Mouse (Mus musculus) gastrocnemius, postnatal 36 days (tissue): Measurements from ENCODE around the gene Cdh3. TPM values are rescaled to one million over a fixed set of nuclear protein-coding genes. Genes with fewer than 3 reads are reported as not detected.

Source experiments
- DNase-seq, 2 experiments: peaks; one replicate each; pipeline ENCODE4 v3.0.0; 2022
- intact Hi-C: fragments of 180-260 bp; cut with DNase I; formaldehyde crosslinking; loops from one replicate; pipeline ENCODE4 v1.15.1; 2025
- total RNA-seq, 2 experiments: library from RNA; stranded (reverse); gene quantifications; 2 replicates each; pipeline ENCODE4 v1.2.3; 2021

Cdh3 gene
- total RNA-seq, 2 experiments from 2014 or later, result 0.10 TPM; not detected in 1

DNA sequence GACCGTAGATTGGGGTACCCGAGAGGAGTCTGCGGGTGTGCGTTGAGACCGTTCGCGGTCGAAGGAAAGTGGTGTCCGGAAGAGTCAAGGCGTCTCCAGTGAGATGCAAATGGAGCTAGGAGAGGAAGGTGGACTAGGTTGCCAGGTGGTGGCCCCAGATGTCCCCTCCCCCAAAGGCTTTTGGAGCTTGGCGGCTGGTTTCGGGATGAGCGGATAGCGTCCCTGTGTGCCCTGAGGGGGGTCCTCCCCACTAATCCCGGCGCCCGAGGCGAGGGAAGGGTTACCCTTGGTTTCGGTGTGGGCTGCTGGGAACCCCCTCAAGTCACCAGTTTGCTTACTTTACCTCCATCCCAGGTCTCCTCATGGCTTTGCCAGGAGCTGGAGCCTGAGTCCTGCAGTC lies 93.2 kb downstream of the Cdh3 start:
- no peak for DNase-seq
- intact Hi-C loops, result no loop called here

DNA sequence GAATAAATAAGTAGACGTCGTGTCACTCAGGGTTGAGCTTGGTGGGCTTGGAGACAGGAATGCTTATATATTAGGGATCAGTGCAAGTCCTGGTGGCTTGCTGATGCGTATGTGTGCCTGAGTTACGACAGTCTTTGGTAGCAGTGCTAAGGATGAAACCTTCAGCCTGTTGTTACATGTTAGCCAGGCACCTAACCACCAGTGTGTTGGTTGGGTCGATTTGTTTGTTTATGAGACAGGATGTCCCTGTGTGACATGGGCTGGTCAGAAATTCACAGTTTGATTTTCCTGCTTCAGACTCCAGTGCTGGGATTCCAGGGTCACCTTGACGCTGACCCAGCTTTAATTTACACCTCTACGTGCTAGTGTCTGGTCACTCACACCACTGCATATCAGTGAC lies 95.0 kb downstream of the Cdh3 start:
- no peak for DNase-seq
- intact Hi-C loops, result no loop called here

DNA sequence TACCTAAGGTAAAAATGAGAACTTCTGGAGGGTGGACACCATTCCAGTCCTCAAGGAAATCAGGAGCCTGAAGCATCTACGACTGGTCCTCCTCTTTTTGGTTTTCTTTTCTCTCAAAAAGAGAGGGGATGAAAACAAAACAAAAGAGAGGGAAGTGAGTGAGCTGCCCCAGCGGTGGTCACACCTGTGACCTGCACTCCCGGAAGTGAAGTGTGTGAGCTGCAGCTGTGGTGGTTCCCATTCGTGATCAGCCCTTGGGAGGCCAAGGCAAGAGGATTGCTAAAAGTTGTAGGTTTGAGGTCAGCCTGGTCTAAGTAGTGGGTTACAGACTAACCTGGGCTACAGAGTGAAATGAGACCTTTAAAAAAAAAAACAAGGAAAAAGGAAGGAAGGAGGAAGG lies 95.4 kb downstream of the Cdh3 start:
- no peak for DNase-seq
- intact Hi-C loops, result no loop called here

DNA sequence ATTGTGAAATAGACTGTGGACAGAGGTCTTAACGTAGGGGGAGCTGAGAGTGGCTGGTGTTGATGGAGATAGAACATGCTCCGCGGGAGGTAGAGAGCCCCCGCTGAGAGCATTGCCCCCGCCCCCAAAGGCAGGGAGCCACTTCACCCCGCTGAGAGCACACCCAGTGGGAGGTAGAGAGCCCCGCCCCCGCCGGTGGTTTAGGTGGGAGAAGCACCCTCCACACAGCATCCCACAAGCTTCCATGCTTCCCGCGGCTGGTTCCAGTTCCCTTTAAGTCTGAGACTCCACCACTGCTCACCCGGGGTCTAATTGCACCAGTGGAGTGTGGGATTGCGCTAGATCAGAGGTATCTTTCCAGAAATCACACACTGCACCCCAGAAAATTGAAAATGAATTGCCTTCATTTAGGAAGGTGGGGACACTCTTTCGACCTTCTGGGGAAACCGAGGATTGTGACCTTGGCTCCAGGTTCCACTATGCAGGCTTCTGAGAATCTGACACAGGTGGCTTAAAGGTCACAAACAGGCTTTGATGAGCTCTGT lies 96.0 kb downstream of the Cdh3 start:
- intact Hi-C loops, result no loop called here
- DNase-seq, result no peak

Other genes with a start within 250 kb of the Cdh3 start
- under 1 TPM; 0.44 to 0.74 TPM for gene Smpd3, start 172.9 kb upstream of the Cdh3 start, total RNA-seq
- 1 to 10 TPM in 1 of 2 experiments, under 1 TPM in 1; 0.91 to 1.6 TPM for gene Zfp90, start 95.6 kb upstream of the Cdh3 start, total RNA-seq
- not detected for gene 6030452D12Rik, start 10.4 kb upstream of the Cdh3 start, total RNA-seq
- 10 to 100 TPM; 77.3 to 89.2 TPM for gene Gm10073, start 62.6 kb downstream of the Cdh3 start, total RNA-seq
- under 1 TPM; 0.18 to 0.37 TPM for gene Cdh1, start 92.5 kb downstream of the Cdh3 start, total RNA-seq
- gene Tango6, start 172.2 kb downstream of the Cdh3 start, total RNA-seq, result 10 to 100 TPM; 10.2 to 11.5 TPM